Mouse (Mus musculus) spleen, embryonic (tissue): ENCODE data around the gene Cyp2d9.
"Not testable (repeated sequence)": the region's sequence is repeated elsewhere in the genome, so short reads cannot be mapped to it uniquely, and the experiment has no call there.

Experiments used
- CTCF ChIA-PET: fragments of 350-600 bp; sonication (Branson Sonifier 250); formaldehyde crosslinking; loops from one replicate; lab custom pipeline; 2022; lab: Charles Lee

Gene Cyp2d9

DNA sequence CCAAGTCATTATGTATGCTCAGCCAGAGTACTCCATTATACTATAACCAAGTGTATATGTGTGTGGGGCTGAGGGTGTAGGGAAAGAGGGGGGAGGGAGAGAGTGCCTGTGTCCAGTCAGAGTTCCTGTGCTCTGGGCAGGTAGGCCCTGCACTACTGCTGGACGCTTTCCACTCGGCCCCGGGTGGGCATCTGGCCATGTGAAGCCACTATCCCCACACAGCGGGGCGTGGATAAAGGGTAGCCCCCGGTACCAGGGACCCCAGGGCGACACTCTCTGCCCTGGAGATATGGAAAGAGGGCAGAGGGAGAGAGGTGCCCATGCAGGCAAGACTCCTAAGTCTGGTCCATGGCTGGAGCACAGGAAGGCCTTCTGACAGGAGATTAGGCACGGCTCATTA is 12.0 kb downstream of the Cyp2d9 start:
- CTCF ChIA-PET = no interaction called here

- CTCF ChIA-PET = not testable (repeated sequence)
These were observed 16.8 kb downstream of the Cyp2d9 start for GRCm38 (mm10) chr15:82450045-82450444.

DNA sequence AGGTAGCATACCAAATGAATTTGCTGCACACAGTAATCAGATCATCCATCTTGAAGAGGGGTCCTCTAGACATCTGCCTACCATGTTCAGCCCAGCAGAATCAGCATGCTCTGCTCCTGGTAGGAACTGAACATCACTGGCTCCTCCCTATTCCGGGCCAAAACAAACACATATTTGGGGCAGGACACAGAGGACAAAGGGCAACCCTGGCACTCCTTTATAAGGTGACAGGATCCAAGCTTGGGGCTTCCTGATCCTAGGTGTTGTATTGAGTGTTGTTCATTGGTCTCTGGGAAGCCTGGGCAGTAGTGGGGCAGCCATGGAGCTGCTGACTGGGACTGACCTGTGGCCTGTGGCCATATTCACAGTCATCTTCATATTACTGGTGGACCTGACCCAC is 18.9 kb downstream of the Cyp2d9 start:
- CTCF ChIA-PET = not testable (repeated sequence)

DNA sequence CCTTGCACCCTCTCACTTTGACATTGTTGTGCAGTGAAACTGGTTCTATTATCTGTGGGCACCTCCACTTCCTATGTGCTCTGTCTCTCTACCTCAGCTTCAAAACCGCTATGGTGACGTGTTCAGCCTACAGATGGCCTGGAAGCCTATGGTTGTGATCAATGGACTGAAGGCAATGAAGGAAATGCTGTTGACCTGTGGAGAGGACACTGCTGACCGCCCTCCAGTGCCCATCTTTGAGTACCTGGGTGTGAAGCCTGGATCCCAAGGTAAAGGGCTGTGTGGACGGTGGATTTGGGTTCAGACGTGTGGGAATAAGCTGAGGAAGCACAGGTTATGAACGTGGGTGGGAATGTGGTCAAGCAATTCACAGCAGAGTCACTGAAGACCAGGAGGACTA is 20.3 kb downstream of the Cyp2d9 start:
- CTCF ChIA-PET = not testable (repeated sequence)

GRCm38 (mm10) chr15:82456086-82456790 is 23.0 kb downstream of the Cyp2d9 start:
- CTCF ChIA-PET = not testable (repeated sequence)

DNA sequence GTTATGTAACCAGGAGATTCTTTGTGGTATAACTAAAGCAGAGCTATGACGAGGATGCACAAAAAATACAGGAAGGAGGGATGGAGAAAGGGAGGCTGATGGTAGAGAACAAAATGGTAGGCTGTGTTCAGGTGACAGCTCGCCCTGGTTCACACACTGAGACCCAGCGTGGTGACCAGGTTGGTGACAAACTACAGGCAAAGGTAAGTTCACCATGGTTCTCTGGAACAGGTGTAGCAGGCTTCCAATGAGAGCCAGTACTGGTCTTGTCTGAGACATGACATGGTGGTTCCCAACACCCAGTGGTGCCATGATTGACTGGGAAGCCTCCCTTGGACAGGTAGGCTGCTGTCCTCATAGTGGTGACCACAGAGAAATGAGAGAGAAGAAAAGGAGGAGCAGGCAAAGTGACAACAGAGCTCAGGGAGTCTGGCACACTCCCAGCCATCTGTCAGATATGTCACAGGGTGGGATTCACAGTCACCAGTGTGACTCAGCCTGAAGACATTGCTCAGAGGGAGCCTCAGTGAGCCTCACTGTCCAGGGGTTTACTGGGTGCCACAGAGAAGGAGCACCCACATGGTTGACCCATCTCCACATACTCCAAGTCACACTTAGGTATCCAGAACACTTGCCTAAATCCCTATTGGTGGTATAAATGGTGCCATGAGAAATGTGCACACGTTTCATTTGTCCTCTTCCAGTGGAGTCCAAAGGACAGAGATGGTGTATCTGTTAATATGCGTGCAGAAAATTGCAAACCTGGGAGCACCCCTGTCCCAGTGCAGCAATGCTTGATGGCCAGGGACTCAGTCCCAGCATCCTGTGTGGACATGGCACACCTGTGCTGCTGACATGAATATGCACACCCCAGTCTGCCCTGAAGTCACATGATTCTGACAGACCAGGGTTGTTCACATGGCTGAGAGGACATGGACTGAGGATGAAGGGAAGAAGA is 24.1 kb downstream of the Cyp2d9 start:
- CTCF ChIA-PET = no interaction called here

GRCm38 (mm10) chr15:82459266-82459665 is 26.0 kb downstream of the Cyp2d9 start:
- CTCF ChIA-PET = not testable (repeated sequence)

DNA sequence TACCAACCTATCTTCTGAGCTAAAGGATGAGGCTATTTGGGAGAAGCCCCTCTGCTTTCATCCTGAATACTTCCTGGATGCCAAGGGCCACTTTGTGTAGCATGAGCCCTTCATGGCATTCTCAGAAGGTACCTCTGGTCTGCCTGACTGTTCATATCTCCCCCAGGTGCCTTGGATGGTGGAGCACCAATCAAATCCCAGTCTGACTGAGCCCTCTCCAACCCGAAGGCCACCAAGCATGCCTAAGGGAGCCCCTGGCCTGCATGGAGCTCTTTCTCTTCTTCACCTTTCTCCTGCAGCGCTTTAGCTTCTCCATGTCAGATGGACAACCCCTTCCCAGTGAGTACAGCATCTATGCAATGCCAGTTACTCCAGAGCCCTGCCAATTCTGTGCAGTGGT is 31.5 kb downstream of the Cyp2d9 start:
- CTCF ChIA-PET = no interaction called here

GRCm38 (mm10) chr15:82494273-82494672 is 61.0 kb downstream of the Cyp2d9 start:
- CTCF ChIA-PET = interaction anchor here (0.7 kb wide), 1 partner anchor 1717 kb away, joined by 3 read pairs; no protein-coding TSS in a partner anchor
